Mouse (Mus musculus): ENCODE measurements around the gene Psmb11. TPM values are rescaled to one million over a fixed set of nuclear protein-coding genes. Genes with fewer than 3 reads are reported as not detected.

Psmb11 gene
- polyA plus RNA-seq (2016; fragmentation: Nextera tagmentation; extraction: Ambion mirVana) = 0.13 and 0.14 TPM in 2 replicates

- 91% methylated on average over 1 of the region's 1 CpGs for WGBS
- DNase-seq (ENCODE audit: low spot score) = no peak
- no peaks in the 10 kb centered on the region for H3K9me3 ChIP-seq (replicated peaks)
Observed at GRCm38 (mm10) chr14:54621133-54621532, at the start of gene Psmb11. Gene Psmb11, plus strand, starts transcription at chr14:54621433.

GRCm38 (mm10) chr14:54572122-54572521 lies 49.1 kb upstream of the Psmb11 start:
- Histone ChIP-seq H3K36me3 (peaks cover 77% of the 10 kb centered on the region), H3K27ac (no peak overlapping the region), H3K4me3 (peak overlapping the region; percentile 98; the same call in 1 of the 2 replicates), H3K27me3 (ENCODE audit: low read depth, poor library complexity, severe bottlenecking) (no peaks in the 10 kb centered on the region), H3K9me3 (replicated peaks) (no peaks in the 10 kb centered on the region), H3K4me1 (peaks cover 60% of the 10 kb centered on the region)
- DNase-seq (ENCODE audit: low spot score) = no peak
- WGBS = 84% methylated on average over 4 of the region's 4 CpGs

More at GRCm38 (mm10) chr14:54621133-54621532, at the start of gene Psmb11:
- Histone ChIP-seq H3K4me3 (no peak within 1 kb of the TSS), H3K27me3 (ENCODE audit: low read depth, poor library complexity, severe bottlenecking) (no peaks in the 10 kb centered on the region), H3K27ac (no peak within 1 kb of the TSS), H3K4me1 (peaks cover 8% of the 10 kb centered on the region), H3K36me3 (peaks cover 5% of the 10 kb centered on the region)

GRCm38 (mm10) chr14:54572790-54573736 lies 48.2 kb upstream of the Psmb11 start:
- WGBS = 30% methylated on average over 14 of the region's 14 CpGs
- Histone ChIP-seq H3K27ac (peak overlapping the region; percentile 76), H3K9me3 (replicated peaks) (no peaks in the 10 kb centered on the region), H3K36me3 (peaks cover 68% of the 10 kb centered on the region), H3K4me1 (peaks cover 60% of the 10 kb centered on the region), H3K27me3 (ENCODE audit: low read depth, poor library complexity, severe bottlenecking) (no peaks in the 10 kb centered on the region), H3K4me3 (peak overlapping the region; percentile 98)
- peak; percentile 68 for DNase-seq (ENCODE audit: low spot score)

GRCm38 (mm10) chr14:54574253-54574652 lies 47.0 kb upstream of the Psmb11 start:
- Histone ChIP-seq H3K36me3 (peaks cover 56% of the 10 kb centered on the region), H3K9me3 (replicated peaks) (no peaks in the 10 kb centered on the region), H3K27ac (peak overlapping the region; percentile 98), H3K27me3 (ENCODE audit: low read depth, poor library complexity, severe bottlenecking) (no peaks in the 10 kb centered on the region), H3K4me1 (peaks cover 64% of the 10 kb centered on the region), H3K4me3 (peak overlapping the region; percentile 98)
- WGBS = 24% methylated on average over 4 of the region's 4 CpGs
- peak; percentile 51 for DNase-seq (ENCODE audit: low spot score)

- Histone ChIP-seq H3K27ac (peak overlapping the region; percentile 98), H3K36me3 (peaks cover 48% of the 10 kb centered on the region), H3K4me3 (peak overlapping the region; percentile 98), H3K27me3 (ENCODE audit: low read depth, poor library complexity, severe bottlenecking) (no peaks in the 10 kb centered on the region), H3K4me1 (peaks cover 56% of the 10 kb centered on the region), H3K9me3 (replicated peaks) (no peaks in the 10 kb centered on the region)
- 4% methylated on average over 8 of the region's 8 CpGs for WGBS
- DNase-seq (ENCODE audit: low spot score) = no peak
Observed at GRCm38 (mm10) chr14:54575031-54575430, 46.2 kb upstream of the Psmb11 start.

- Histone ChIP-seq H3K27me3 (ENCODE audit: low read depth, poor library complexity, severe bottlenecking) (no peaks in the 10 kb centered on the region), H3K36me3 (peaks cover 43% of the 10 kb centered on the region), H3K9me3 (replicated peaks) (no peaks in the 10 kb centered on the region), H3K4me3 (peak overlapping the region; percentile 98), H3K4me1 (peaks cover 51% of the 10 kb centered on the region), H3K27ac (peak overlapping the region; percentile 98)
- DNase-seq (ENCODE audit: low spot score) = peak; percentile 93
- WGBS = under 1% methylated on average over 39 of the region's 39 CpGs
Observed at GRCm38 (mm10) chr14:54575631-54576030, 45.6 kb upstream of the Psmb11 start.

GRCm38 (mm10) chr14:54576241-54577088 lies 44.8 kb upstream of the Psmb11 start:
- under 1% methylated on average over 82 of the region's 84 CpGs for WGBS
- H3K36me3 ChIP-seq = peaks cover 34% of the 10 kb centered on the region

GRCm38 (mm10) chr14:54577089-54577982 lies 43.9 kb upstream of the Psmb11 start, which contains the start of gene Ajuba:
Gene Ajuba, minus strand, starts transcription at chr14:54577558.
- DNase-seq (ENCODE audit: low spot score) = peak; percentile 94
- H3K27me3 ChIP-seq (ENCODE audit: low read depth, poor library complexity, severe bottlenecking) = no peaks in the 10 kb centered on the region
- WGBS = under 1% methylated on average over 66 of the region's 66 CpGs
- H3K4me1 ChIP-seq = peaks cover 47% of the 10 kb centered on the region
- H3K9me3 ChIP-seq (replicated peaks) = no peaks in the 10 kb centered on the region
- H3K36me3 ChIP-seq = peaks cover 26% of the 10 kb centered on the region
- peak within 1 kb of the TSS; percentile 98 for H3K4me3 ChIP-seq
- H3K27ac ChIP-seq = peak within 1 kb of the TSS; percentile 98

More at GRCm38 (mm10) chr14:54576241-54577088, 44.8 kb upstream of the Psmb11 start:
- Histone ChIP-seq H3K4me3 (peak overlapping the region; percentile 98), H3K27me3 (ENCODE audit: low read depth, poor library complexity, severe bottlenecking) (no peaks in the 10 kb centered on the region), H3K27ac (peak overlapping the region; percentile 98), H3K9me3 (replicated peaks) (no peaks in the 10 kb centered on the region), H3K4me1 (peaks cover 51% of the 10 kb centered on the region)
- peak; percentile 73 for DNase-seq (ENCODE audit: low spot score)

- Histone ChIP-seq H3K27ac (peak overlapping the region; percentile 98), H3K4me1 (peaks cover 39% of the 10 kb centered on the region), H3K9me3 (replicated peaks) (no peaks in the 10 kb centered on the region), H3K4me3 (peak overlapping the region; percentile 98), H3K36me3 (peaks cover 25% of the 10 kb centered on the region), H3K27me3 (ENCODE audit: low read depth, poor library complexity, severe bottlenecking) (no peaks in the 10 kb centered on the region)
- 2% methylated on average over 10 of the region's 10 CpGs for WGBS
- DNase-seq (ENCODE audit: low spot score) = no peak
Observed at GRCm38 (mm10) chr14:54578063-54578462, 43.2 kb upstream of the Psmb11 start.

- H3K9me3 ChIP-seq (replicated peaks) = no peaks in the 10 kb centered on the region
- 83% methylated on average over 7 of the region's 7 CpGs for WGBS
- no peaks in the 10 kb centered on the region for H3K27me3 ChIP-seq (ENCODE audit: low read depth, poor library complexity, severe bottlenecking)
- peaks cover 22% of the 10 kb centered on the region for H3K36me3 ChIP-seq
- H3K27ac ChIP-seq = no peak overlapping the region
- DNase-seq (ENCODE audit: low spot score) = no peak
- H3K4me1 ChIP-seq = peaks cover 24% of the 10 kb centered on the region
- H3K4me3 ChIP-seq = no peak overlapping the region
Observed at GRCm38 (mm10) chr14:54579638-54580037, 41.6 kb upstream of the Psmb11 start.

GRCm38 (mm10) chr14:54582536-54582935 lies 38.7 kb upstream of the Psmb11 start:
- no peak for DNase-seq (ENCODE audit: low spot score)
- H3K27ac ChIP-seq = no peak overlapping the region
- peaks cover 41% of the 10 kb centered on the region for H3K36me3 ChIP-seq
- H3K27me3 ChIP-seq (ENCODE audit: low read depth, poor library complexity, severe bottlenecking) = no peaks in the 10 kb centered on the region
- H3K4me1 ChIP-seq = peaks cover 4% of the 10 kb centered on the region; the same call in 1 of the 2 replicates
- H3K4me3 ChIP-seq = no peak overlapping the region
- H3K9me3 ChIP-seq (replicated peaks) = no peaks in the 10 kb centered on the region
- WGBS = 93% methylated on average over 9 of the region's 9 CpGs
